ENCODE assay signal across 8 mouse cellular contexts in genomic region chr12:80518757-80519620, GRCm38 (mm10). TPM values are rescaled to one million over a fixed set of nuclear protein-coding genes. Genes with fewer than 3 reads are reported as not detected.
A peak's percentile ranks its signal among the peaks of the same experiment; 100 is the strongest.
DNase-seq lines count a peak whose midpoint lies in the region; ATAC-seq and TF ChIP-seq lines count a peak whose summit lies in the region.

No protein-coding gene starts in this region.

- TF ChIP-seq CTCF in gastrocnemius, adult 2 months (IDR thresholded peaks at IDR 0.05) = no peak
- no peak for TF ChIP-seq CTCF in heart, postnatal 0 days (IDR thresholded peaks at IDR 0.05; ENCODE audit: low read depth)

- H3K4me1 ChIP-seq in heart, postnatal 0 days (ENCODE audit: control insufficient read depth, insufficient read depth) = no peaks in the 10 kb centered on the region
- H3K4me1 ChIP-seq in neural tube, embryonic 12.5 days = peaks cover 10% of the 10 kb centered on the region

- ATAC-seq in heart, postnatal 0 days (ENCODE audit: insufficient read depth, low read depth) = peak; percentile 33; the same call in 1 of the 2 replicates
- peak; percentile 83 for ATAC-seq in neural tube, embryonic 12.5 days (ENCODE audit: low FRiP score, low read depth)

- peak overlapping the region; percentile 76 for H3K4me2 ChIP-seq in heart, postnatal 0 days (ENCODE audit: low read depth, low read length)
- H3K4me2 ChIP-seq in neural tube, embryonic 12.5 days (replicated peaks) = peak overlapping the region; percentile 90

- H3K27me3 ChIP-seq in heart, postnatal 0 days (ENCODE audit: control insufficient read depth, insufficient read depth, low read length) = peaks cover 67% of the 10 kb centered on the region
- peaks cover 30% of the 10 kb centered on the region for H3K27me3 ChIP-seq in neural tube, embryonic 12.5 days (replicated peaks)

- no peak for TF ChIP-seq EP300 in heart, postnatal 0 days (IDR thresholded peaks at IDR 0.05; ENCODE audit: low read depth)

- H3K36me3 ChIP-seq in heart, postnatal 0 days (replicated peaks; ENCODE audit: control insufficient read depth, insufficient read depth, low read length) = no peaks in the 10 kb centered on the region
- H3K36me3 ChIP-seq in neural tube, embryonic 12.5 days = no peaks in the 10 kb centered on the region

- 1% methylated on average over 74 of the region's 90 CpGs for WGBS in heart, postnatal 0 days
- under 1% methylated on average over 90 of the region's 90 CpGs for WGBS in neural tube, embryonic 12.5 days

- peak overlapping the region; percentile 81 for H3K4me3 ChIP-seq in gastrocnemius, adult 2 months
- H3K4me3 ChIP-seq in heart, postnatal 0 days (ENCODE audit: low read depth, low read length) = peak overlapping the region; percentile 51
- H3K4me3 ChIP-seq in neural tube, embryonic 12.5 days = peak overlapping the region; percentile 75

- intact Hi-C loops in gastrocnemius, adult 2 months (cut with DNase I) = no loop called here
- intact Hi-C loops in left cerebral cortex, postnatal 36 days (cut with DNase I) = loop anchor here (2.0 kb wide), 1 partner anchor 58 kb away; no protein-coding TSS in a partner anchor

- H3K27ac ChIP-seq in gastrocnemius, adult 2 months = peak overlapping the region; percentile 69
- no peak overlapping the region for H3K27ac ChIP-seq in heart, postnatal 0 days (ENCODE audit: low read depth)
- H3K27ac ChIP-seq in neural tube, embryonic 12.5 days = peak overlapping the region; percentile 59; the same call in 1 of the 2 replicates

- no peaks in the 10 kb centered on the region for H3K9me3 ChIP-seq in heart, postnatal 0 days (replicated peaks; ENCODE audit: control insufficient read depth, low read length)
- H3K9me3 ChIP-seq in neural tube, embryonic 12.5 days = no peaks in the 10 kb centered on the region

- peak overlapping the region; percentile 27; the same call in 1 of the 2 replicates for H3K9ac ChIP-seq in heart, postnatal 0 days (replicated peaks; ENCODE audit: low read depth, low read length)
- peak overlapping the region; percentile 77 for H3K9ac ChIP-seq in neural tube, embryonic 12.5 days

- DNase-seq in gastrocnemius, adult 2 months = peak; percentile 58
- no peak for DNase-seq in gastrocnemius, postnatal 25 days
- peak; percentile 60 for DNase-seq in ES-CJ7 (ENCODE audit: low read depth, low spot score)
- DNase-seq in embryo, embryonic 10 days (ENCODE audit: low spot score) = peak; percentile 75
- DNase-seq in heart, postnatal 0 days (ENCODE audit: low spot score) = no peak
- DNase-seq in left cerebral cortex, postnatal 36 days (ENCODE audit: low spot score in 2 of 2) = peak; percentile 52 to 65
- no peak for DNase-seq in spleen, postnatal 10 days (ENCODE audit: low spot score in 2 of 2)

RNA-seq across cellular contexts. Expression of gene Galnt16, which starts 0.9 kb away (rescaled TPM):
- total RNA-seq in gastrocnemius, adult 2 months (2021) = 1 to 10 TPM; 2.4 to 3.8 TPM
- 1 to 10 TPM; 3.9 to 6.0 TPM for total RNA-seq in gastrocnemius, postnatal 25 days (2021)
- 4.1 and 12.1 TPM in 2 replicates for total RNA-seq in heart, postnatal 0 days (2014; rRNA removed; ENCODE audit: low replicate concordance)
- 3.5 and 3.9 TPM in 2 replicates for polyA plus RNA-seq in heart, postnatal 0 days (2015; fragmentation: Nextera tagmentation; extraction: Ambion mirVana)
- 10 to 100 TPM; 85.7 to 87.4 TPM for total RNA-seq in left cerebral cortex, postnatal 36 days (2021)
- polyA plus RNA-seq in neural tube, embryonic 12.5 days (2016; fragmentation: Nextera tagmentation; extraction: Ambion mirVana) = 21.7 and 22.6 TPM in 2 replicates

RNA-seq across cellular contexts. Expression of gene Exd2, which starts 56.1 kb away (rescaled TPM):
- 10 to 100 TPM; 35.0 to 46.8 TPM for total RNA-seq in gastrocnemius, adult 2 months (2021)
- 10 to 100 TPM; 34.1 to 39.5 TPM for total RNA-seq in gastrocnemius, postnatal 25 days (2021)
- total RNA-seq in heart, postnatal 0 days (2014; rRNA removed; ENCODE audit: low replicate concordance) = 11.2 and 32.5 TPM in 2 replicates
- 6.8 and 7.7 TPM in 2 replicates for polyA plus RNA-seq in heart, postnatal 0 days (2015; fragmentation: Nextera tagmentation; extraction: Ambion mirVana)
- total RNA-seq in left cerebral cortex, postnatal 36 days (2021) = 100 to 1,000 TPM in 1 of 2 experiments, 10 to 100 TPM in 1; 93.9 to 147 TPM
- 46.3 and 52.6 TPM in 2 replicates for polyA plus RNA-seq in neural tube, embryonic 12.5 days (2016; fragmentation: Nextera tagmentation; extraction: Ambion mirVana)

Comparison
In these comparisons a context has a peak if more than half of its experiments do, and no peak if none do; other contexts are left out.
1. DNase-seq: peak in gastrocnemius, adult 2 months (single experiment), ES-CJ7 (single experiment), embryo, embryonic 10 days (single experiment) and left cerebral cortex, postnatal 36 days (2 of 2); none in gastrocnemius, postnatal 25 days (single experiment), heart, postnatal 0 days (single experiment) and spleen, postnatal 10 days (0 of 2).
2. Peak in every context shown above with its lines, with median percentiles within 50 percentile points of each other: H3K4me3 ChIP-seq.